Mouse (Mus musculus) E14TG2a.4 (cell line): ENCODE measurements around the gene Mia.
A peak's percentile ranks its signal among the peaks of the same experiment; 100 is the strongest.

ENCODE experiments used
- CTCF ChIP-seq: conservative IDR thresholded peaks from 2 replicates; pipeline ENCODE4 v1.5.1; 2014; ENCODE audit warnings: low read length
- POU5F1 ChIP-seq: IDR thresholded peaks from 2 replicates; pipeline ENCODE4 v1.6.1; 2014; ENCODE audit warnings: low read length, borderline replicate concordance

DNA sequence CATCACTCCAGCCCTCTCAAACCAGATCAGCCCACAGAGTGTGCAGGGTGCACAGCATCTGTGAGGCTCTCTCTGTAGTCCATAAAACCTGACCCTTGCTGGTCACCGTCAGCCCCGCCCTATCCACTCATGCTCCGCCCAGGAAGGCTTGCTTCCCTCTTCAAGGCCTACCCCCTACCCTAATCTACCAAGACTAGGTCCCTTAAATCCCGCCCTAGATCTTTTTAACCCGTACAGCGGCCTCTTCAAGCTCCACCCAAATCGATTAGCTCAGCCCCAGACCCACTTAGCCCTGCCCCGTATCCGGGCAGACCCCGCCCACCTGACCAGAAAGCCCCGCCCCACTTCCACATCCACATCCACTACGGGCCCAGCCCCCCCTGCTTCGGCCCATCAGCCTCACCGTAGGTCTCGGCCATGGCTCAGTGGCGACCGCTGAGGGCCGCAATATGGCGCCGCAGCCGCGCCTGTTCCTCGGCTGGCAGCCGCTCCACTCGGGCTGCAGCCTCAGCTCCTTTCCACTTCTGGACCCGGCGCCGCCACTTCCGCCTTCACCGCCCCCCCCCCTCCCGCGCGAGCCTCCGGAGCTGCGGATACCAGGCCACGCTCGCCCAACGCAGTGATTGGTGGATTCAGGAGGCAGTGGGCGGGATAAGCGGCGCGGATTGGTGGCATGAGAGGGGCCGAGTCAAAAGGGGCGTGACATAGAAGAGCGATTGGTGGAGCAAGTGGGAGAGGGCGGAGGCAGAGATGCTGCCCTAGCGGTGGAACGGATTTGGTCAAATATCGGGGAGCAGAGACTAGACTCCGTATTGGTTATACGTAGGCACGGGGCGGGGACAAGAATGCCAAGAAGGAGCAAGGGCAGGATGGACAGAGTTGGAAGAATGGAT lies 2.4 kb downstream of the Mia start, which contains the start of gene Rab4b:
- TF ChIP-seq CTCF (peak; percentile 24), POU5F1 (no peak)
